Comparison of ENCODE assay signal across 9 mouse cellular contexts in genomic region chr10:3531375-3531774, GRCm38 (mm10). TPM values are rescaled to one million over a fixed set of nuclear protein-coding genes. Genes with fewer than 3 reads are reported as not detected.
DNase-seq lines count a peak whose midpoint lies in the region; ATAC-seq and TF ChIP-seq lines count a peak whose summit lies in the region.
"Had no signal": no experiment of that assay in that cellular context is flagged by ENCODE, and none has a peak within 500 bp of the region (broad histone marks: within the 10 kb centered on the region; RNA-seq: fewer than 3 reads in every experiment).

No protein-coding gene starts in this region.

- H3K36me3 ChIP-seq in ES-Bruce4 (ENCODE audit: control insufficient read depth, insufficient read depth, low read length, poor library complexity, severe bottlenecking) = no peaks in the 10 kb centered on the region
- H3K36me3 ChIP-seq in forebrain, embryonic 11.5 days (ENCODE audit: control insufficient read depth, insufficient read depth, low read length) = no peaks in the 10 kb centered on the region
- H3K36me3 ChIP-seq in heart, postnatal 0 days (replicated peaks; ENCODE audit: control insufficient read depth, insufficient read depth, low read length) = no peaks in the 10 kb centered on the region
- H3K36me3 ChIP-seq: limb, embryonic 15.5 days had no signal

- no peak overlapping the region for H3K9ac ChIP-seq in ES-Bruce4 (ENCODE audit: low read depth, poor library complexity, severe bottlenecking)
- H3K9ac ChIP-seq in forebrain, embryonic 11.5 days (ENCODE audit: low read length) = no peak overlapping the region
- H3K9ac ChIP-seq in heart, postnatal 0 days (replicated peaks; ENCODE audit: low read depth, low read length) = no peak overlapping the region
- H3K9ac ChIP-seq: limb, embryonic 15.5 days had no signal

- H3K4me2 ChIP-seq in forebrain, embryonic 11.5 days (ENCODE audit: low read depth, low read length, severe bottlenecking) = no peak overlapping the region
- H3K4me2 ChIP-seq in heart, postnatal 0 days (ENCODE audit: low read depth, low read length) = no peak overlapping the region
- H3K4me2 ChIP-seq: limb, embryonic 15.5 days had no signal

- TF ChIP-seq CTCF in ES-Bruce4 (IDR thresholded peaks at IDR 0.05; ENCODE audit: low read depth, low read length) = peak; percentile 79
- peak; percentile 38; the same call in 1 of the 2 replicates for TF ChIP-seq CTCF in bone marrow macrophage, adult 2 months (IDR thresholded peaks at IDR 0.05; ENCODE audit: low read depth, low read length)
- TF ChIP-seq CTCF in heart, postnatal 0 days (IDR thresholded peaks at IDR 0.05; ENCODE audit: low read depth) = peak; percentile 94

- no peak for TF ChIP-seq EP300 in ES-Bruce4 (IDR thresholded peaks at IDR 0.05; ENCODE audit: insufficient read depth, low read depth, low read length)
- TF ChIP-seq EP300 in heart, postnatal 0 days (IDR thresholded peaks at IDR 0.05; ENCODE audit: low read depth) = no peak

- H3K4me1 ChIP-seq in ES-Bruce4 (ENCODE audit: control insufficient read depth, insufficient read depth, low read length) = no peaks in the 10 kb centered on the region
- no peaks in the 10 kb centered on the region for H3K4me1 ChIP-seq in bone marrow macrophage, adult 2 months (ENCODE audit: control insufficient read depth, insufficient read depth, low read length)
- 0 out of 2 replicates have a peak, but pooled peaks cover 2% of the 10 kb centered on the region for H3K4me1 ChIP-seq in forebrain, embryonic 11.5 days (replicated peaks; ENCODE audit: control insufficient read depth, insufficient read depth, low read length)
- H3K4me1 ChIP-seq in heart, postnatal 0 days (ENCODE audit: control insufficient read depth, insufficient read depth) = peaks cover 33% of the 10 kb centered on the region

- 4% methylated on average over 4 of the region's 4 CpGs for WGBS in forebrain, embryonic 11.5 days
- under 1% methylated on average over 4 of the region's 4 CpGs for WGBS in heart, postnatal 0 days

- H3K9me3 ChIP-seq in ES-Bruce4 (replicated peaks; ENCODE audit: control insufficient read depth, insufficient read depth, low read length, poor library complexity, severe bottlenecking) = no peaks in the 10 kb centered on the region
- no peaks in the 10 kb centered on the region for H3K9me3 ChIP-seq in forebrain, embryonic 11.5 days (ENCODE audit: control insufficient read depth, low read length)
- H3K9me3 ChIP-seq in heart, postnatal 0 days (replicated peaks; ENCODE audit: control insufficient read depth, low read length) = no peaks in the 10 kb centered on the region
- H3K9me3 ChIP-seq: limb, embryonic 15.5 days had no signal

- no peak overlapping the region for H3K27ac ChIP-seq in ES-Bruce4 (ENCODE audit: insufficient read depth, low read length)
- H3K27ac ChIP-seq in bone marrow macrophage, adult 2 months (ENCODE audit: insufficient read depth, low read depth, low read length) = no peak overlapping the region
- H3K27ac ChIP-seq in forebrain, embryonic 11.5 days (ENCODE audit: low read depth, low read length) = no peak overlapping the region
- no peak overlapping the region for H3K27ac ChIP-seq in heart, postnatal 0 days (ENCODE audit: low read depth)
- H3K27ac ChIP-seq: limb, embryonic 15.5 days had no signal

- H3K27me3 ChIP-seq in ES-Bruce4 (ENCODE audit: control insufficient read depth, insufficient read depth, low read length, poor library complexity, severe bottlenecking) = no peaks in the 10 kb centered on the region
- H3K27me3 ChIP-seq in forebrain, embryonic 11.5 days (ENCODE audit: control insufficient read depth, insufficient read depth, low read length) = no peaks in the 10 kb centered on the region
- 0 out of 2 replicates have a peak, but pooled peaks cover 6% of the 10 kb centered on the region for H3K27me3 ChIP-seq in heart, postnatal 0 days (ENCODE audit: control insufficient read depth, insufficient read depth, low read length)

- H3K4me3 ChIP-seq in ES-Bruce4 (ENCODE audit: low read depth, low read length) = no peak overlapping the region
- no peak overlapping the region for H3K4me3 ChIP-seq in bone marrow macrophage, adult 2 months (ENCODE audit: insufficient read depth, low read length)
- H3K4me3 ChIP-seq in forebrain, embryonic 11.5 days (ENCODE audit: low read depth, low read length) = no peak overlapping the region
- H3K4me3 ChIP-seq in heart, postnatal 0 days (ENCODE audit: low read depth, low read length) = no peak overlapping the region
- H3K4me3 ChIP-seq: limb, embryonic 15.5 days had no signal

- TF ChIP-seq POLR2A in ES-Bruce4 (IDR thresholded peaks at IDR 0.05; ENCODE audit: insufficient read depth, low read length) = no peak
- no peak for TF ChIP-seq POLR2A in bone marrow macrophage, adult 2 months (IDR thresholded peaks at IDR 0.05; ENCODE audit: borderline replicate concordance, low read depth, low read length)

- DNase-seq in forebrain, embryonic 11.5 days (ENCODE audit: low spot score) = peak; percentile 77
- peak; percentile 63 for DNase-seq in heart, postnatal 0 days (ENCODE audit: low spot score)
- peak; percentile 78 for DNase-seq in kidney, postnatal 14 days
- peak; percentile 79 for DNase-seq in lung, postnatal 10 days
- peak; percentile 80 for DNase-seq in retina, embryonic 14.5 days (ENCODE audit: low spot score)
- DNase-seq in yolk sac, embryonic 10.5 days (ENCODE audit: low spot score) = peak; percentile 20

- ATAC-seq in forebrain, embryonic 11.5 days (replicated peaks; ENCODE audit: low FRiP score) = peak; percentile 48; the same call in 1 of the 2 replicates
- peak; percentile 62 for ATAC-seq in heart, postnatal 0 days (ENCODE audit: insufficient read depth, low read depth)

RNA-seq across cellular contexts. Expression of gene Iyd, which starts 8.7 kb away (rescaled TPM):
- polyA plus RNA-seq in ES-Bruce4 (2011; ENCODE audit: insufficient read depth, insufficient read length, low read depth, missing spikeins) = not detected in 2 replicates
- polyA plus RNA-seq in bone marrow macrophage, adult 2 months (2012; ENCODE audit: insufficient read depth, insufficient read length, missing spikeins) = not detected in 2 replicates
- not detected in 2 replicates for polyA plus RNA-seq in forebrain, embryonic 11.5 days (2014; fragmentation: Nextera tagmentation; extraction: Ambion mirVana)
- 0.15 TPM in 1 of 2 replicates, not detected in the other for total RNA-seq in heart, postnatal 0 days (2014; rRNA removed; ENCODE audit: low replicate concordance)
- polyA plus RNA-seq in heart, postnatal 0 days (2015; fragmentation: Nextera tagmentation; extraction: Ambion mirVana) = 0.43 and 0.71 TPM in 2 replicates

Comparison
In these comparisons a context has a peak if more than half of its experiments do, and no peak if none do; other contexts are left out.
1. CTCF ChIP-seq: peak in every context shown above with its lines; median percentile 94 in heart, postnatal 0 days; 79 in ES-Bruce4; 38 in bone marrow macrophage, adult 2 months.
2. DNase-seq: peak in every context shown above with its lines; median percentile 80 in retina, embryonic 14.5 days; 79 in lung, postnatal 10 days; 78 in kidney, postnatal 14 days; 77 in forebrain, embryonic 11.5 days; 63 in heart, postnatal 0 days; 20 in yolk sac, embryonic 10.5 days.